ENCODE assay signal across 8 mouse cellular contexts in genomic region chr5:67016450-67016849, GRCm38 (mm10).
DNase-seq lines count a peak whose midpoint lies in the region; ATAC-seq and TF ChIP-seq lines count a peak whose summit lies in the region.

No protein-coding gene starts in this region.

- H3K4me1 ChIP-seq in ES-Bruce4 (ENCODE audit: control insufficient read depth, insufficient read depth, low read length): no peaks in the 10 kb centered on the region
- H3K4me1 ChIP-seq in embryonic facial prominence, embryonic 12.5 days: no peaks in the 10 kb centered on the region
- no peaks in the 10 kb centered on the region for H3K4me1 ChIP-seq in heart, postnatal 0 days (ENCODE audit: control insufficient read depth, insufficient read depth)
- H3K4me1 ChIP-seq in lung, postnatal 0 days (ENCODE audit: insufficient read depth, low read depth, low read length): no peaks in the 10 kb centered on the region

- H3K27me3 ChIP-seq in ES-Bruce4 (ENCODE audit: control insufficient read depth, insufficient read depth, low read length, poor library complexity, severe bottlenecking): no peaks in the 10 kb centered on the region
- no peaks in the 10 kb centered on the region for H3K27me3 ChIP-seq in embryonic facial prominence, embryonic 12.5 days
- H3K27me3 ChIP-seq in heart, postnatal 0 days (ENCODE audit: control insufficient read depth, insufficient read depth, low read length): no peaks in the 10 kb centered on the region
- no peaks in the 10 kb centered on the region for H3K27me3 ChIP-seq in lung, postnatal 0 days (replicated peaks; ENCODE audit: insufficient read depth, low read length)

- no peak overlapping the region for H3K9ac ChIP-seq in ES-Bruce4 (ENCODE audit: low read depth, poor library complexity, severe bottlenecking)
- no peak overlapping the region for H3K9ac ChIP-seq in embryonic facial prominence, embryonic 12.5 days
- H3K9ac ChIP-seq in heart, postnatal 0 days (replicated peaks; ENCODE audit: low read depth, low read length): no peak overlapping the region
- no peak overlapping the region for H3K9ac ChIP-seq in lung, postnatal 0 days (replicated peaks; ENCODE audit: low read depth)

- H3K4me3 ChIP-seq in ES-Bruce4 (ENCODE audit: low read depth, low read length): no peak overlapping the region
- H3K4me3 ChIP-seq in embryonic facial prominence, embryonic 12.5 days: no peak overlapping the region
- H3K4me3 ChIP-seq in heart, postnatal 0 days (ENCODE audit: low read depth, low read length): no peak overlapping the region
- H3K4me3 ChIP-seq in lung, postnatal 0 days (ENCODE audit: low read depth, low read length): no peak overlapping the region

- 13% methylated on average over 7 of the region's 7 CpGs for WGBS in embryonic facial prominence, embryonic 12.5 days
- 4% methylated on average over 7 of the region's 7 CpGs for WGBS in heart, postnatal 0 days
- WGBS in lung, postnatal 0 days: 7% methylated on average over 7 of the region's 7 CpGs

- TF ChIP-seq POLR2A in ES-Bruce4 (IDR thresholded peaks at IDR 0.05; ENCODE audit: insufficient read depth, low read length): no peak

- H3K4me2 ChIP-seq in embryonic facial prominence, embryonic 12.5 days (replicated peaks): no peak overlapping the region
- no peak overlapping the region for H3K4me2 ChIP-seq in heart, postnatal 0 days (ENCODE audit: low read depth, low read length)
- H3K4me2 ChIP-seq in lung, postnatal 0 days (replicated peaks; ENCODE audit: low read depth, low read length): no peak overlapping the region

- TF ChIP-seq EP300 in ES-Bruce4 (IDR thresholded peaks at IDR 0.05; ENCODE audit: insufficient read depth, low read depth, low read length): no peak
- no peak for TF ChIP-seq EP300 in heart, postnatal 0 days (IDR thresholded peaks at IDR 0.05; ENCODE audit: low read depth)
- no peak for TF ChIP-seq EP300 in lung, postnatal 0 days (IDR thresholded peaks at IDR 0.05)

- H3K36me3 ChIP-seq in ES-Bruce4 (ENCODE audit: control insufficient read depth, insufficient read depth, low read length, poor library complexity, severe bottlenecking): no peaks in the 10 kb centered on the region
- H3K36me3 ChIP-seq in embryonic facial prominence, embryonic 12.5 days: peaks cover 17% of the 10 kb centered on the region
- H3K36me3 ChIP-seq in heart, postnatal 0 days (replicated peaks; ENCODE audit: control insufficient read depth, insufficient read depth, low read length): no peaks in the 10 kb centered on the region
- H3K36me3 ChIP-seq in lung, postnatal 0 days (ENCODE audit: insufficient read depth, low read length): no peaks in the 10 kb centered on the region

- ATAC-seq in embryonic facial prominence, embryonic 12.5 days (ENCODE audit: insufficient number of reproducible peaks, insufficient read depth, low FRiP score, low TSS enrichment): no peak
- ATAC-seq in heart, postnatal 0 days (ENCODE audit: insufficient read depth, low read depth): peak; percentile 53; the same call in 1 of the 2 replicates
- ATAC-seq in lung, postnatal 0 days: peak; percentile 65

- no peaks in the 10 kb centered on the region for H3K9me3 ChIP-seq in ES-Bruce4 (replicated peaks; ENCODE audit: control insufficient read depth, insufficient read depth, low read length, poor library complexity, severe bottlenecking)
- H3K9me3 ChIP-seq in embryonic facial prominence, embryonic 12.5 days: no peaks in the 10 kb centered on the region
- no peaks in the 10 kb centered on the region for H3K9me3 ChIP-seq in heart, postnatal 0 days (replicated peaks; ENCODE audit: control insufficient read depth, low read length)
- H3K9me3 ChIP-seq in lung, postnatal 0 days (ENCODE audit: low read length): no peaks in the 10 kb centered on the region

- TF ChIP-seq CTCF in ES-Bruce4 (IDR thresholded peaks at IDR 0.05; ENCODE audit: low read depth, low read length): peak; percentile 92
- peak; percentile 93 for TF ChIP-seq CTCF in heart, postnatal 0 days (IDR thresholded peaks at IDR 0.05; ENCODE audit: low read depth)
- TF ChIP-seq CTCF in lung, postnatal 0 days (IDR thresholded peaks at IDR 0.05): peak; percentile 92

- no peak overlapping the region for H3K27ac ChIP-seq in ES-Bruce4 (ENCODE audit: insufficient read depth, low read length)
- 0 out of 2 replicates have a peak overlapping the region, but pooled peaks have one; percentile 23 for H3K27ac ChIP-seq in embryonic facial prominence, embryonic 12.5 days
- H3K27ac ChIP-seq in heart, postnatal 0 days (ENCODE audit: low read depth): no peak overlapping the region
- no peak overlapping the region for H3K27ac ChIP-seq in lung, postnatal 0 days (ENCODE audit: low read length)

- peak; percentile 46 to 48 for DNase-seq in adrenal gland, postnatal 4 days (ENCODE audit: low spot score in 2 of 2)
- DNase-seq in heart, postnatal 0 days (ENCODE audit: low spot score): peak; percentile 77
- peak; percentile 60 to 85 for DNase-seq in layer of hippocampus, adult 8-10 months (ENCODE audit: low spot score in 2 of 2)
- peak; percentile 83 for DNase-seq in lung, postnatal 0 days (ENCODE audit: low spot score)
- DNase-seq in retina, postnatal 1 day: peak; percentile 77
- DNase-seq in urinary bladder, postnatal 14 days (ENCODE audit: low spot score): peak; percentile 67
